ENCODE assay signal across 28 mouse cellular contexts in genomic region chr12:90862632-90863031, GRCm38 (mm10).
DNase-seq lines count a peak whose midpoint lies in the region; ATAC-seq and TF ChIP-seq lines count a peak whose summit lies in the region.
"Had no signal": no experiment of that assay in that cellular context is flagged by ENCODE, and none has a peak within 500 bp of the region (broad histone marks: within the 10 kb centered on the region; RNA-seq: fewer than 3 reads in every experiment).

No protein-coding gene starts in this region.

- no peaks in the 10 kb centered on the region for H3K27me3 ChIP-seq in lung, embryonic 15.5 days
- no peaks in the 10 kb centered on the region for H3K27me3 ChIP-seq in midbrain, embryonic 11.5 days (ENCODE audit: control insufficient read depth, insufficient read depth, low read length)
- H3K27me3 ChIP-seq in midbrain, postnatal 0 days (ENCODE audit: insufficient read depth, low read length): no peaks in the 10 kb centered on the region
- H3K27me3 ChIP-seq: CH12.LX; embryonic facial prominence, embryonic 13.5 days; embryonic facial prominence, embryonic 15.5 days; forebrain, embryonic 13.5 days; forebrain, embryonic 15.5 days; Patski had no signal

- WGBS in lung, embryonic 15.5 days: 75% methylated on average over 3 of the region's 3 CpGs
- WGBS in lung, adult 2 months: 84% methylated on average over 3 of the region's 3 CpGs
- WGBS in midbrain, embryonic 11.5 days: 92% methylated on average over 3 of the region's 3 CpGs
- 91% methylated on average over 3 of the region's 3 CpGs for WGBS in midbrain, postnatal 0 days

- H3K4me1 ChIP-seq in lung, embryonic 15.5 days: 0 out of 2 replicates have a peak, but pooled peaks cover 3% of the 10 kb centered on the region
- H3K4me1 ChIP-seq in lung, adult 2 months (ENCODE audit: control insufficient read depth, insufficient read depth, low read length): no peaks in the 10 kb centered on the region; the same call in 1 of the 2 replicates
- H3K4me1 ChIP-seq in midbrain, embryonic 11.5 days (ENCODE audit: control insufficient read depth, insufficient read depth, low read length): no peaks in the 10 kb centered on the region
- no peaks in the 10 kb centered on the region for H3K4me1 ChIP-seq in midbrain, postnatal 0 days (ENCODE audit: insufficient read depth, low read length)
- H3K4me1 ChIP-seq: embryonic facial prominence, embryonic 15.5 days; forebrain, embryonic 10.5 days; forebrain, embryonic 13.5 days; forebrain, embryonic 15.5 days had no signal

- no peak for TF ChIP-seq POLR2A in lung, adult 2 months (IDR thresholded peaks at IDR 0.05; ENCODE audit: borderline replicate concordance, extremely low read depth, low read depth, low read length)

- no peak for TF ChIP-seq CTCF in lung, adult 2 months (IDR thresholded peaks at IDR 0.05; ENCODE audit: insufficient read depth, low read length)
- TF ChIP-seq CTCF in midbrain, postnatal 0 days (IDR thresholded peaks at IDR 0.05): no peak

- no peak overlapping the region for H3K4me3 ChIP-seq in lung, embryonic 15.5 days
- no peak overlapping the region for H3K4me3 ChIP-seq in lung, adult 2 months (replicated peaks; ENCODE audit: extremely low read depth, low read depth, low read length)
- H3K4me3 ChIP-seq in midbrain, embryonic 11.5 days (ENCODE audit: low read depth, low read length): no peak overlapping the region
- no peak overlapping the region for H3K4me3 ChIP-seq in midbrain, postnatal 0 days (ENCODE audit: low read depth, low read length)
- H3K4me3 ChIP-seq: embryonic facial prominence, embryonic 13.5 days; embryonic facial prominence, embryonic 15.5 days; erythroblast, embryonic 14.5 days; forebrain, embryonic 10.5 days; forebrain, embryonic 13.5 days; forebrain, embryonic 15.5 days had no signal

- no peak overlapping the region for H3K9ac ChIP-seq in lung, embryonic 15.5 days
- H3K9ac ChIP-seq in midbrain, embryonic 11.5 days (ENCODE audit: low read length): no peak overlapping the region
- H3K9ac ChIP-seq in midbrain, postnatal 0 days (replicated peaks; ENCODE audit: low read length, poor library complexity, severe bottlenecking): no peak overlapping the region
- H3K9ac ChIP-seq: embryonic facial prominence, embryonic 13.5 days; embryonic facial prominence, embryonic 15.5 days; forebrain, embryonic 13.5 days; forebrain, embryonic 15.5 days; forebrain, postnatal 0 days had no signal

- ATAC-seq in lung, embryonic 15.5 days (ENCODE audit: borderline replicate concordance, extremely low read depth, low FRiP score, low TSS enrichment): peak; percentile 44; the same call in 1 of the 2 replicates
- no peak for ATAC-seq in midbrain, embryonic 11.5 days (ENCODE audit: low FRiP score)
- ATAC-seq in midbrain, postnatal 0 days (ENCODE audit: low FRiP score): no peak
- ATAC-seq: activated CD4-positive, CD25-positive, alpha-beta regulatory T cell, adult 4 months; CD4-positive, CD25-positive, alpha-beta regulatory T cell, adult 4 months; forebrain, embryonic 13.5 days; forebrain, embryonic 15.5 days; forebrain, postnatal 0 days; Patski had no signal

- H3K9me3 ChIP-seq in lung, embryonic 15.5 days: no peaks in the 10 kb centered on the region
- no peaks in the 10 kb centered on the region for H3K9me3 ChIP-seq in midbrain, embryonic 11.5 days (ENCODE audit: control insufficient read depth, low read length)
- no peaks in the 10 kb centered on the region for H3K9me3 ChIP-seq in midbrain, postnatal 0 days (ENCODE audit: low read length)
- H3K9me3 ChIP-seq: embryonic facial prominence, embryonic 13.5 days; embryonic facial prominence, embryonic 15.5 days; forebrain, embryonic 10.5 days; forebrain, embryonic 13.5 days; forebrain, embryonic 15.5 days; G1E had no signal

- no peak overlapping the region for H3K4me2 ChIP-seq in lung, embryonic 15.5 days
- no peak overlapping the region for H3K4me2 ChIP-seq in midbrain, embryonic 11.5 days
- no peak overlapping the region for H3K4me2 ChIP-seq in midbrain, postnatal 0 days (ENCODE audit: low read depth, low read length, poor library complexity, severe bottlenecking)
- H3K4me2 ChIP-seq: embryonic facial prominence, embryonic 13.5 days; embryonic facial prominence, embryonic 15.5 days; forebrain, embryonic 13.5 days; forebrain, embryonic 15.5 days had no signal

- no peak overlapping the region for H3K27ac ChIP-seq in lung, embryonic 15.5 days
- no peak overlapping the region for H3K27ac ChIP-seq in midbrain, embryonic 11.5 days (ENCODE audit: low read depth, low read length)
- no peak overlapping the region for H3K27ac ChIP-seq in midbrain, postnatal 0 days (ENCODE audit: low read depth, low read length)
- H3K27ac ChIP-seq: embryonic facial prominence, embryonic 13.5 days; embryonic facial prominence, embryonic 15.5 days; forebrain, embryonic 10.5 days; forebrain, embryonic 13.5 days; forebrain, embryonic 15.5 days had no signal

- H3K36me3 ChIP-seq in lung, embryonic 15.5 days: no peaks in the 10 kb centered on the region
- H3K36me3 ChIP-seq in midbrain, embryonic 11.5 days (ENCODE audit: control insufficient read depth, insufficient read depth, low read length): no peaks in the 10 kb centered on the region
- no peaks in the 10 kb centered on the region for H3K36me3 ChIP-seq in midbrain, postnatal 0 days (ENCODE audit: insufficient read depth, low read length)
- H3K36me3 ChIP-seq: embryonic facial prominence, embryonic 13.5 days; embryonic facial prominence, embryonic 15.5 days; forebrain, embryonic 10.5 days; forebrain, embryonic 15.5 days; G1E had no signal

- DNase-seq in cerebellum, adult 9-10 months: peak; percentile 5
- no peak for DNase-seq in cerebellum, adult 8-10 months
- DNase-seq in lung, adult 2 months: no peak
- peak; percentile 26 for DNase-seq in midbrain, embryonic 11.5 days (ENCODE audit: low spot score, missing footprints)
- DNase-seq in midbrain, postnatal 0 days (ENCODE audit: low spot score): no peak
- DNase-seq: adrenal gland, adult 8-10 months; adrenal gland, postnatal 14 days; adrenal gland, postnatal 36 days; B cell, adult 2 months; cerebellum, adult 11 months; cerebellum, adult 18-20 months; cerebellum, adult 9-11 months; cerebellum, postnatal 14 days; cerebellum, postnatal 36 days; embryo, embryonic 11 days; forebrain, postnatal 0 days had no signal

Comparison
In these comparisons a context has a peak if more than half of its experiments do, and no peak if none do; other contexts are left out.
1. DNase-seq: peak in cerebellum, adult 9-10 months (single experiment) and midbrain, embryonic 11.5 days (single experiment); none in cerebellum, adult 8-10 months (single experiment), lung, adult 2 months (single experiment) and midbrain, postnatal 0 days (single experiment).